Mouse (Mus musculus) E14TG2a.4 (cell line): ENCODE measurements around the gene Cdk10.

Experiments used
- CTCF ChIP-seq: conservative IDR thresholded peaks from 2 replicates; pipeline ENCODE4 v1.5.1; 2014; ENCODE audit warnings: low read length
- NANOG ChIP-seq: IDR thresholded peaks from 2 replicates; pipeline ENCODE4 v1.6.1; 2014; ENCODE audit warnings: borderline replicate concordance, low read length, mixed read lengths
- POU5F1 ChIP-seq: IDR thresholded peaks from 2 replicates; pipeline ENCODE4 v1.6.1; 2014; ENCODE audit warnings: low read length, borderline replicate concordance

- TF ChIP-seq CTCF, result no peak
- TF ChIP-seq POU5F1, result no peak
- no peak for TF ChIP-seq NANOG
Observed at GRCm38 (mm10) chr8:123188841-123189240, 35.8 kb upstream of the Cdk10 start.
